In the genomic region with DNA sequence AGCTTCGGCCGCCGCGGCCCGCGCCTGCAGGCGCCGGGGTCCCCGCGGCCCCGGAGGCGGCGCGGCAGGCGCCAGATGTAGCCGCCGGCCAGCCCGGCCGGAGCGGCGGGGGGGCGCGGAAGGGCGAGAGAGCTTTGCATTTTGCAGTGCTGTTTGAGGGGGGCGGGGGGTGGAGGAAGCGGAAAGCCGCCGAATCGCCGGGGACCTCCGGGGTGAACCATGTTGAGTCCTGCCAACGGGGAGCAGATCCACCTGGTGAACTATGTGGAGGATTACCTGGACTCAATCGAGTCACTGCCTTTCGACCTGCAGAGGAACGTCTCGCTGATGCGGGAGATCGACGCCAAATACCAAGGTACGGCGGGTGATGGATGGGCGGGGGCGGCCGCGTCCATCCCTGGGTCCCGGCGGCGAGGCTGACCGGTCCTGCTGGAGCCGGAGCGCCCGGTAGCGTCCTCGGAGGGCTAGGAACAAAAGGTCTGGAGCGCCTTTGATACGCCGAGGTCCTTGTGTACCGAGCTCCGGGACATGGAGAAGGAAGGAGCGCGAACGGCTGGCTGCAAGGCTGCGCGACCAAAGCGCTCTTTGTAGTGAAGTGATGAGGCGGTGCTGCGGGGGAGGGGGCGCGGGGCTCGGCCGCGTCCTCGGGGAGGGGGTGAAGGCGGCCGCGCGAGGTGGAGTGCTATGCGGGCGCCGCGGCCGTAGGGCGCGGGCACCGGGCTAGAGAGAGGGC, we compare ENCODE assay signal across 8 mouse cellular contexts. TPM values are rescaled to one million over a fixed set of nuclear protein-coding genes. Genes with fewer than 3 reads are reported as not detected.
A peak's percentile ranks its signal among the peaks of the same experiment; 100 is the strongest.
DNase-seq lines count a peak whose midpoint lies in the region; ATAC-seq and TF ChIP-seq lines count a peak whose summit lies in the region.

No protein-coding gene starts in this region.

- ATAC-seq in embryonic facial prominence, embryonic 14.5 days (ENCODE audit: low read depth) = no peak
- no peak for ATAC-seq in lung, embryonic 14.5 days (ENCODE audit: insufficient read depth)

- H3K9ac ChIP-seq in embryonic facial prominence, embryonic 14.5 days (ENCODE audit: low read depth, low read length) = peak overlapping the region; percentile 92
- peak overlapping the region; percentile 91 for H3K9ac ChIP-seq in lung, embryonic 14.5 days

- H3K4me2 ChIP-seq in embryonic facial prominence, embryonic 14.5 days (ENCODE audit: low read depth, low read length) = peak overlapping the region; percentile 68
- peak overlapping the region; percentile 84 for H3K4me2 ChIP-seq in lung, embryonic 14.5 days

- H3K27me3 ChIP-seq in embryonic facial prominence, embryonic 14.5 days (replicated peaks; ENCODE audit: control insufficient read depth, insufficient read depth, low read length) = no peaks in the 10 kb centered on the region
- no peaks in the 10 kb centered on the region for H3K27me3 ChIP-seq in lung, embryonic 14.5 days (ENCODE audit: insufficient read depth, low read length)

- H3K27ac ChIP-seq in embryonic facial prominence, embryonic 14.5 days (replicated peaks; ENCODE audit: low read depth, low read length) = peak overlapping the region; percentile 97
- peak overlapping the region; percentile 99 for H3K27ac ChIP-seq in lung, embryonic 14.5 days (ENCODE audit: low read depth)

- H3K36me3 ChIP-seq in embryonic facial prominence, embryonic 14.5 days (ENCODE audit: control insufficient read depth, insufficient read depth, low read length) = peaks cover 7% of the 10 kb centered on the region
- H3K36me3 ChIP-seq in lung, embryonic 14.5 days (ENCODE audit: insufficient read depth) = peaks cover 8% of the 10 kb centered on the region

- H3K9me3 ChIP-seq in embryonic facial prominence, embryonic 14.5 days (ENCODE audit: control insufficient read depth, low read length) = no peaks in the 10 kb centered on the region
- no peaks in the 10 kb centered on the region for H3K9me3 ChIP-seq in lung, embryonic 14.5 days (ENCODE audit: low read depth, low read length)

- peak overlapping the region; percentile 72 for H3K4me3 ChIP-seq in embryonic facial prominence, embryonic 14.5 days (ENCODE audit: low read depth, low read length)
- peak overlapping the region; percentile 96 for H3K4me3 ChIP-seq in lung, embryonic 14.5 days (ENCODE audit: low read depth, low read length)

- WGBS in embryonic facial prominence, embryonic 14.5 days = under 1% methylated on average over 67 of the region's 85 CpGs
- under 1% methylated on average over 81 of the region's 85 CpGs for WGBS in lung, embryonic 14.5 days

- intact Hi-C loops in heart, postnatal 10 days (cut with DNase I) = loop anchor here (2.0 to 10.0 kb wide), 5 partner anchors 60 to 1340 kb away; a partner anchor contains a TSS

- TF ChIP-seq CTCF in lung, embryonic 14.5 days (IDR thresholded peaks at IDR 0.05; ENCODE audit: low read depth) = no peak

- H3K4me1 ChIP-seq in embryonic facial prominence, embryonic 14.5 days (ENCODE audit: control insufficient read depth, insufficient read depth, low read length) = peaks cover 19% of the 10 kb centered on the region
- H3K4me1 ChIP-seq in lung, embryonic 14.5 days (ENCODE audit: insufficient read depth) = peaks cover 10% of the 10 kb centered on the region

- DNase-seq in urinary bladder, adult 18-20 months (ENCODE audit: low spot score in 2 of 2) = peak; percentile 20 to 58
- no peak for DNase-seq in urinary bladder, postnatal 10 days (ENCODE audit: low spot score)
- DNase-seq in embryonic facial prominence, embryonic 14.5 days (ENCODE audit: low spot score) = peak; percentile 31
- peak; percentile 56 to 65 for DNase-seq in heart, postnatal 10 days
- DNase-seq in layer of hippocampus, adult 8-10 months (ENCODE audit: low spot score in 2 of 2) = peak; percentile 36 to 42
- peak; percentile 55 for DNase-seq in lung, embryonic 14.5 days
- peak; percentile 53 for DNase-seq in ovary, postnatal 36 days (ENCODE audit: low spot score)
- peak; percentile 69 for DNase-seq in thymus, postnatal 14 days

RNA-seq across cellular contexts. Expression of a gene that starts 1.5 kb away (rescaled TPM):
- polyA plus RNA-seq in embryonic facial prominence, embryonic 14.5 days (2014; fragmentation: Nextera tagmentation; extraction: Ambion mirVana) = 35.9 and 36.9 TPM in 2 replicates
- 10 to 100 TPM; 29.3 to 30.3 TPM for total RNA-seq in heart, postnatal 10 days (2021)
- 10 to 100 TPM; 35.7 to 43.2 (median 41.5) TPM for total RNA-seq in layer of hippocampus, adult 8-10 months (2022)
- polyA plus RNA-seq in lung, embryonic 14.5 days (2014; fragmentation: Nextera tagmentation; extraction: Ambion mirVana) = 39.5 and 47.7 TPM in 2 replicates

RNA-seq across cellular contexts. Expression of a gene that starts 6.3 kb away (rescaled TPM):
- 22.5 and 23.6 TPM in 2 replicates for polyA plus RNA-seq in embryonic facial prominence, embryonic 14.5 days (2014; fragmentation: Nextera tagmentation; extraction: Ambion mirVana)
- total RNA-seq in heart, postnatal 10 days (2021) = 10 to 100 TPM; 35.1 to 35.9 TPM
- total RNA-seq in layer of hippocampus, adult 8-10 months (2022) = 10 to 100 TPM; 25.6 to 31.8 (median 27.4) TPM
- polyA plus RNA-seq in lung, embryonic 14.5 days (2014; fragmentation: Nextera tagmentation; extraction: Ambion mirVana) = 22.9 and 25.3 TPM in 2 replicates

RNA-seq across cellular contexts. Expression of a gene that starts 59.6 kb away (rescaled TPM):
- 95.1 and 103 TPM in 2 replicates for polyA plus RNA-seq in embryonic facial prominence, embryonic 14.5 days (2014; fragmentation: Nextera tagmentation; extraction: Ambion mirVana)
- total RNA-seq in heart, postnatal 10 days (2021) = 10 to 100 TPM; 40.2 to 41.7 TPM
- 10 to 100 TPM; 57.5 to 64.5 (median 63.5) TPM for total RNA-seq in layer of hippocampus, adult 8-10 months (2022)
- 119 and 131 TPM in 2 replicates for polyA plus RNA-seq in lung, embryonic 14.5 days (2014; fragmentation: Nextera tagmentation; extraction: Ambion mirVana)
